Mouse (Mus musculus): ENCODE data around the gene Map3k20. TPM values are rescaled to one million over a fixed set of nuclear protein-coding genes. Genes with fewer than 3 reads are reported as not detected.
A peak's percentile ranks its signal among the peaks of the same experiment; 100 is the strongest.

Gene Map3k20
- polyA plus RNA-seq, 1 experiment from 2014 or later: 22.3 TPM

DNA sequence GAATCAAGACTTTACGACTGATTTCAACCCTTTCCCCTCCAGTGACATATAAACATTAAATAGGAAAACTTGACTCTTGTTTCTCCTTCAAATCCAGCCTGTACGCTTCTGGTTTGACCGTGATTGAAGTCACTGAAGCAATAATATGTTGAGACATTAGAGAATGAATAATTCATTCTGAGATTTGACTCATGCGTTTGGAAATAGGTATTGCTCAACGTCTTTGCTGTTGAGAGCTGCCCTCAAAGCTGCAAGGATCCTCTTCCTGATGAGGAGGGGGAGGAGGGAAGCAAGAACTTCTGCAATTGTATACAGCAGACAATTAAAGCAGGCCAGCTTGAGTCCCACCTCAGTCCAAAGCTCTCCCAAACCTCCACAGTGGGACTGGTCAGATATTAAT, 81.1 kb downstream of the Map3k20 start:
- Histone ChIP-seq H3K27ac (ENCODE audit: low read depth) (no peak overlapping the region), H3K4me1 (replicated peaks; ENCODE audit: control insufficient read depth, insufficient read depth, low read length) (peaks cover 14% of the 10 kb centered on the region), H3K4me2 (ENCODE audit: low read length) (no peak overlapping the region), H3K9ac (ENCODE audit: low read length) (no peak overlapping the region), H3K27me3 (replicated peaks; ENCODE audit: control insufficient read depth, insufficient read depth, low read length) (no peaks in the 10 kb centered on the region), H3K9me3 (ENCODE audit: control insufficient read depth, low read length) (no peaks in the 10 kb centered on the region), H3K4me3 (ENCODE audit: low read depth, low read length) (no peak overlapping the region), H3K36me3 (ENCODE audit: control insufficient read depth, insufficient read depth, low read length) (peaks cover 6% of the 10 kb centered on the region; the same call in 1 of the 2 replicates)
- ATAC-seq (replicated peaks; ENCODE audit: low FRiP score, low TSS enrichment, low read depth) (no peak), DNase-seq (ENCODE audit: low spot score) (no peak)
- 70% methylated on average over 5 of the region's 5 CpGs for WGBS

DNA sequence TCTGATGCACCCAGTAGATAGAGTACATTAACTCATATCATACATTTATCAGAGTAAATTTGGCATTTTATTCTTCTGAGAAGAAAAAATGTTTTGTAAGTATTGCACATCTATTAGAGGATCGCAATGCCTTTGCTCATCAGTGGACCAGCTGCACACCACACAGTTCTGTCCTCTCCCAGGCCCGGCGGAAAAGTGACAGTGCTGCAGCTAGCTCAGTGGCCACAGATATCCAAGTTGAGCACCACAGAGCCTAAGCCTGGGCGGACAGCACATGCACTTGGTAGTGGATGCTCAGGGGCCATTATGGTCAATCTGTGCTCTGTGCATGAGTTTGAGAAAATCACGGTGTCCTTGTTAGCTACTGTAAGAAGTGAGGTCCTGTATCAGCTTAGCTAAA, 82.4 kb downstream of the Map3k20 start:
- Histone ChIP-seq H3K27me3 (replicated peaks; ENCODE audit: control insufficient read depth, insufficient read depth, low read length) (no peaks in the 10 kb centered on the region), H3K4me3 (ENCODE audit: low read depth, low read length) (no peak overlapping the region), H3K9ac (ENCODE audit: low read length) (no peak overlapping the region), H3K36me3 (ENCODE audit: control insufficient read depth, insufficient read depth, low read length) (peaks cover 6% of the 10 kb centered on the region), H3K27ac (ENCODE audit: low read depth) (no peak overlapping the region), H3K4me2 (ENCODE audit: low read length) (no peak overlapping the region), H3K4me1 (replicated peaks; ENCODE audit: control insufficient read depth, insufficient read depth, low read length) (peaks cover 14% of the 10 kb centered on the region), H3K9me3 (ENCODE audit: control insufficient read depth, low read length) (no peaks in the 10 kb centered on the region)
- 94% methylated on average over 5 of the region's 5 CpGs for WGBS
- DNase-seq (ENCODE audit: low spot score) (no peak), ATAC-seq (replicated peaks; ENCODE audit: low FRiP score, low TSS enrichment, low read depth) (no peak)

DNA sequence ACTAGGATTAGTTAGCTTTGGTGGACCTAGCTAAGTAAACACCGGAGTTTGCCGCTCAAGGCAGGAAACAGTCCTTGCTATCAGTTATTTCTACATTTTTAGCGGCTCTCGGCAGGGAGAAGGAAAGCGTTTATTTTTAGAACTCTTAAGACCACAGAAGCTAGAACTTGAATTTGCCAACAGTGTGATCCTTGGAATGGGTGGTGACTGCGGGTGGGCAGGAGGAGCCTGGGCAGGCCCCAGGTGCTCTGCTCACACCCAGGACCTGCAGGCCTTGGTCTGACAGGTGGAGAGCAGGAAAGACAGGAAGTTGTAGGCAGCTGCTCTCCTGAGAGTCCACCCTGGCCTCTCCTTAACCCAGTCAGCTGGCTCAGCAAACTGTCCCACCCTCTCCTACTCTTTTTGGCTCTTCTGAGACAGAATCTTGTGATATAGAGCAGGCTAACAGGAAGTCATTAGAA, 83.7 kb downstream of the Map3k20 start:
- Histone ChIP-seq H3K4me1 (replicated peaks; ENCODE audit: control insufficient read depth, insufficient read depth, low read length) (peaks cover 14% of the 10 kb centered on the region), H3K27me3 (replicated peaks; ENCODE audit: control insufficient read depth, insufficient read depth, low read length) (no peaks in the 10 kb centered on the region), H3K9me3 (ENCODE audit: control insufficient read depth, low read length) (no peaks in the 10 kb centered on the region), H3K36me3 (ENCODE audit: control insufficient read depth, insufficient read depth, low read length) (peaks cover 6% of the 10 kb centered on the region), H3K27ac (ENCODE audit: low read depth) (peak overlapping the region; percentile 51), H3K4me2 (ENCODE audit: low read length) (peak overlapping the region; percentile 14; the same call in 1 of the 2 replicates), H3K4me3 (ENCODE audit: low read depth, low read length) (no peak overlapping the region), H3K9ac (ENCODE audit: low read length) (no peak overlapping the region)
- WGBS: 27% methylated on average over 6 of the region's 6 CpGs
- 0 out of 2 replicates have a peak, but pooled peaks have one; percentile 36 for ATAC-seq (replicated peaks; ENCODE audit: low FRiP score, low TSS enrichment, low read depth)
- peak; percentile 60 for DNase-seq (ENCODE audit: low spot score)

DNA sequence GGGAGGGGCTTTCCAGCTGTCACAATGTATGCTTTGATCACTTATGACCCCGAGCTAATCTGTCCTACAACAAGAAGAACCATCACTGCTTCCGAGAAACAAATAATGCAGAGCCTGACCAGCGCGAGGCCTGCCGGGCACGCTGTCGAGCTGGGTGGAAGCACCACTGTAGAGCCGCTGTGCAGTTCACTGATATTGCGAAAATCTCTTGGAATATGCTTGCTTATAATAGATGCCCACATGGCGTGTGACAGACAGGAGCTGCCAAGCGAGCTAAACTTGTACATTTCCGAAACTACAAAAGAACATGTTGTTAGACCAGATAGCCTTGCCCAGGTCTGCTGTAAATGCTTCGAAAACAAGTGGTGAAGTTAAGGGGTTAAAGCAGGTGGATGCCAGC, 86.7 kb downstream of the Map3k20 start:
- H3K9ac ChIP-seq (ENCODE audit: low read length): no peak overlapping the region
- no peak overlapping the region for H3K27ac ChIP-seq (ENCODE audit: low read depth)
- no peak overlapping the region for H3K4me3 ChIP-seq (ENCODE audit: low read depth, low read length)
- no peak for ATAC-seq (replicated peaks; ENCODE audit: low FRiP score, low TSS enrichment, low read depth)
- no peak for DNase-seq (ENCODE audit: low spot score)
- WGBS: 88% methylated on average over 13 of the region's 13 CpGs
- H3K27me3 ChIP-seq (replicated peaks; ENCODE audit: control insufficient read depth, insufficient read depth, low read length): no peaks in the 10 kb centered on the region
- no peaks in the 10 kb centered on the region for H3K9me3 ChIP-seq (ENCODE audit: control insufficient read depth, low read length)
- H3K4me1 ChIP-seq (replicated peaks; ENCODE audit: control insufficient read depth, insufficient read depth, low read length): peaks cover 8% of the 10 kb centered on the region
- H3K36me3 ChIP-seq (ENCODE audit: control insufficient read depth, insufficient read depth, low read length): peaks cover 6% of the 10 kb centered on the region
- no peak overlapping the region for H3K4me2 ChIP-seq (ENCODE audit: low read length)

DNA sequence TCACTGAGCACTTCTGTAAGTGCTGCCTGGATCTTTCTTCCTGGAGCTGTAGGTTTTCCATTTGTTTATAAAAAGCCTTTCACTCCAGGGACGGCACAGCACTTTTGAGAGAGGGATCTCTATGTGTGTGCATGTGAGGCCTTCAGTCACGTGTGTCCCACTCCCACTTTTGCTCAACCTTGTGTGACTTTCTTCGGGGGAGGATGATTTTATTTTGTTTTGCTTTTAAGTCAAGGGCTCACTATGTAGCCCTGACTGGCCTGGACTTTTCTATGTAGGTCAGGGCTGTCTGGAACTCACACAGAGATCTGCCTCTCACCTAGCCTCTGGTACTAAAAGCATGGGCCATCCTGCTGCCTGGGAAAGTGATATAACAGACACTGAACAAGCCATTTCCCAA, 88.6 kb downstream of the Map3k20 start:
- WGBS: 39% methylated on average over 3 of the region's 3 CpGs
- DNase-seq (ENCODE audit: low spot score) (no peak), ATAC-seq (replicated peaks; ENCODE audit: low FRiP score, low TSS enrichment, low read depth) (no peak)
- H3K27ac ChIP-seq (ENCODE audit: low read depth): no peak overlapping the region
- H3K27me3 ChIP-seq (replicated peaks; ENCODE audit: control insufficient read depth, insufficient read depth, low read length): no peaks in the 10 kb centered on the region
- H3K4me1 ChIP-seq (replicated peaks; ENCODE audit: control insufficient read depth, insufficient read depth, low read length): peaks cover 3% of the 10 kb centered on the region
- H3K4me2 ChIP-seq (ENCODE audit: low read length): no peak overlapping the region
- H3K9me3 ChIP-seq (ENCODE audit: control insufficient read depth, low read length): no peaks in the 10 kb centered on the region
- H3K4me3 ChIP-seq (ENCODE audit: low read depth, low read length): no peak overlapping the region
- H3K9ac ChIP-seq (ENCODE audit: low read length): no peak overlapping the region
- peaks cover 7% of the 10 kb centered on the region; the same call in 1 of the 2 replicates for H3K36me3 ChIP-seq (ENCODE audit: control insufficient read depth, insufficient read depth, low read length)

DNA sequence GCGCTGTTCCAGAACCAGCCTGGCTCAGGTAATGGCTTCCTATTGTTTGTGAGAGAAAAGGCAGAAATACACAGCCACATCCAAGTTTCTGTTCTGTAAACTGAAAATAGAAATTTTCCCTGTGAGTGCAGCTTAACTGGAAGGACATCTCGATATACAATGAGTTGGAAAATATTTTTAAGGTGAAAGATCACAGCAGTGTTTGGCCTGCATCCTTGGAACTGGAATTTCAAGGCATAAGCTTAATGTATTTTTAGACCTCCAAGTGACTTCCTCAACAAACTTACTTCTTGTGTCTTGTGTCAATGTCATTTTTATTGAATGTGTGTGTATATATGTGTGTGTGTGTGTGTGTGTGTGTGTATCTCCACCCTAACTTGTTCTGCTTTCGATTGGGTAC, 90.4 kb downstream of the Map3k20 start:
- H3K4me2 ChIP-seq (ENCODE audit: low read length): no peak overlapping the region
- no peaks in the 10 kb centered on the region for H3K27me3 ChIP-seq (replicated peaks; ENCODE audit: control insufficient read depth, insufficient read depth, low read length)
- no peaks in the 10 kb centered on the region for H3K4me1 ChIP-seq (replicated peaks; ENCODE audit: control insufficient read depth, insufficient read depth, low read length)
- H3K9me3 ChIP-seq (ENCODE audit: control insufficient read depth, low read length): no peaks in the 10 kb centered on the region
- WGBS: 69% methylated on average over 3 of the region's 3 CpGs
- H3K36me3 ChIP-seq (ENCODE audit: control insufficient read depth, insufficient read depth, low read length): peaks cover 22% of the 10 kb centered on the region
- no peak overlapping the region for H3K4me3 ChIP-seq (ENCODE audit: low read depth, low read length)
- no peak overlapping the region for H3K9ac ChIP-seq (ENCODE audit: low read length)
- H3K27ac ChIP-seq (ENCODE audit: low read depth): peak overlapping the region; percentile 16; the same call in 1 of the 2 replicates
- ATAC-seq (replicated peaks; ENCODE audit: low FRiP score, low TSS enrichment, low read depth) (no peak), DNase-seq (ENCODE audit: low spot score) (no peak)

DNA sequence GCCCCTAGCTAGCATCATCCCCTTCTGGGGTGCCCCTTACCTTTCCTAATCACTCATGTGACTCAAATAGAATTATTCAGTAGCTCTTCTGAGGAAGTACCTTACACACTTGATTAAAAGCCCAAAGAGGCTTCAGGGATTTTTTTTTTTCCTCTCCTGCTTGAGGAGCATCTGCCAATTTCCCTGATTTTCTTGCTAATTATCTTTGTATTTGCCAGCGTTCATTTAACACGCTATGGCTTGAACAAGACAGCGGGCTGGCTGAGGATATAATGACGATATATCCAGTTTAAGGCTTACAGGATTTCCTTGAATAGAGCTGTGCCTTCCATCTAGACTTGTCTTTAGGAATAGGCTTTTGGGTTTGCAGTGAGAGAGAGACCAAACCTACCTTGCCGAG, 91.5 kb downstream of the Map3k20 start:
- H3K36me3 ChIP-seq (ENCODE audit: control insufficient read depth, insufficient read depth, low read length): peaks cover 22% of the 10 kb centered on the region
- no peak overlapping the region for H3K27ac ChIP-seq (ENCODE audit: low read depth)
- H3K27me3 ChIP-seq (replicated peaks; ENCODE audit: control insufficient read depth, insufficient read depth, low read length): no peaks in the 10 kb centered on the region
- no peak overlapping the region for H3K4me2 ChIP-seq (ENCODE audit: low read length)
- H3K4me3 ChIP-seq (ENCODE audit: low read depth, low read length): no peak overlapping the region
- DNase-seq (ENCODE audit: low spot score) (no peak), ATAC-seq (replicated peaks; ENCODE audit: low FRiP score, low TSS enrichment, low read depth) (no peak)
- 94% methylated on average over 5 of the region's 5 CpGs for WGBS
- no peaks in the 10 kb centered on the region for H3K9me3 ChIP-seq (ENCODE audit: control insufficient read depth, low read length)
- H3K9ac ChIP-seq (ENCODE audit: low read length): no peak overlapping the region
- H3K4me1 ChIP-seq (replicated peaks; ENCODE audit: control insufficient read depth, insufficient read depth, low read length): no peaks in the 10 kb centered on the region

DNA sequence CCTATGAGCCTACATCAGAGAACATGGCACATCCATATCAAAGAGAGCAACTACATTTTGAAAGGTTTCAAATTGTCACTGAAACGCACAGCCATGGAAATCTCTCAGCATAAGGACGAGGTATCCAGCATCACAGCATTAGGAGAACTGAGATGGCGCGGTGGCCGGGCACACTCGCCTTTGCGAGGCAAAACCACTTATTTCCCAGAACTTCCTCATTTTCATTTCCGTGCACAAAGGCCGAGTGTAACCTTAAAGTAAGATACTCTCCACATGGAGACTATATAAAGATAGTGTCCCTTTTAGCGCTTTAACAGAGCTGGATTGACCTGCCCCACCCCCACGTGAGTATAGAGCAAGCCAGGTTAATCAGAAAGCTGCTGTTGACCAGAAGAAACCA, 94.0 kb downstream of the Map3k20 start:
- 95% methylated on average over 11 of the region's 11 CpGs for WGBS
- no peak for DNase-seq (ENCODE audit: low spot score)
- Histone ChIP-seq H3K27ac (ENCODE audit: low read depth) (no peak overlapping the region), H3K9ac (ENCODE audit: low read length) (no peak overlapping the region), H3K4me1 (replicated peaks; ENCODE audit: control insufficient read depth, insufficient read depth, low read length) (no peaks in the 10 kb centered on the region; the same call in 1 of the 2 replicates), H3K36me3 (ENCODE audit: control insufficient read depth, insufficient read depth, low read length) (peaks cover 25% of the 10 kb centered on the region), H3K9me3 (ENCODE audit: control insufficient read depth, low read length) (no peaks in the 10 kb centered on the region), H3K27me3 (replicated peaks; ENCODE audit: control insufficient read depth, insufficient read depth, low read length) (no peaks in the 10 kb centered on the region), H3K4me3 (ENCODE audit: low read depth, low read length) (no peak overlapping the region), H3K4me2 (ENCODE audit: low read length) (no peak overlapping the region)
- ATAC-seq (replicated peaks; ENCODE audit: low FRiP score, low TSS enrichment, low read depth): no peak

DNA sequence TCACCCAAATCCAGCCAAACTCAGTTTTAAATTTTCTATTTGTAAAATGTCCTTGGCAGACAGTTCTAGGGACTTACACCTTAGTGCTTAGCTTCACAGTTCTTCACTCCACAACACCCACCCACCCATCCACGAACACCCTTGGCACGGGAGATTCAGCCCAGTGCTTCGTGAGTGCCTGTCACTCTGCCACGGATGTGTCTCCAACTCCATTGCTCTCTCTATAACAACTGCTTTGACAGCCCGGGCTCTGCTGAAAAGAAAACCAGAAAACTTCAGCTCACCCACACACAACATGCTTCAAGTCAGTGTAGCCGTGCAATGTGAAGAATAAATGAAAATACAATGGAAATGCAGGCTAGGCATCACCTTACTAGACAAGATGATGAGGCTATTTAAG, 97.2 kb downstream of the Map3k20 start:
- Histone ChIP-seq H3K4me1 (replicated peaks; ENCODE audit: control insufficient read depth, insufficient read depth, low read length) (no peaks in the 10 kb centered on the region; the same call in 1 of the 2 replicates), H3K27ac (ENCODE audit: low read depth) (no peak overlapping the region), H3K27me3 (replicated peaks; ENCODE audit: control insufficient read depth, insufficient read depth, low read length) (no peaks in the 10 kb centered on the region), H3K4me2 (ENCODE audit: low read length) (no peak overlapping the region), H3K9ac (ENCODE audit: low read length) (no peak overlapping the region), H3K36me3 (ENCODE audit: control insufficient read depth, insufficient read depth, low read length) (peaks cover 28% of the 10 kb centered on the region), H3K4me3 (ENCODE audit: low read depth, low read length) (no peak overlapping the region), H3K9me3 (ENCODE audit: control insufficient read depth, low read length) (no peaks in the 10 kb centered on the region)
- 74% methylated on average over 6 of the region's 6 CpGs for WGBS
- DNase-seq (ENCODE audit: low spot score): no peak
- ATAC-seq (replicated peaks; ENCODE audit: low FRiP score, low TSS enrichment, low read depth): no peak
